Mouse (Mus musculus): ENCODE data around the gene Musk. TPM values are rescaled to one million over a fixed set of nuclear protein-coding genes. Genes with fewer than 3 reads are reported as not detected.

Musk gene
- polyA plus RNA-seq, 1 experiment from 2014 or later: not detected

GRCm38 (mm10) chr4:58278368-58278767 is 7.4 kb upstream of the Musk start:
- H3K36me3 ChIP-seq (ENCODE audit: poor library complexity, severe bottlenecking): no peaks in the 10 kb centered on the region
- H3K4me3 ChIP-seq: no peak overlapping the region
- no peak for ATAC-seq
- no peaks in the 10 kb centered on the region for H3K9me3 ChIP-seq (replicated peaks)
- 84% methylated on average over 6 of the region's 6 CpGs for whole genome bisulfite sequencing
- no peak overlapping the region for H3K27ac ChIP-seq
- H3K4me2 ChIP-seq: no peak overlapping the region
- no peak overlapping the region for H3K9ac ChIP-seq
- H3K27me3 ChIP-seq: no peaks in the 10 kb centered on the region
- H3K4me1 ChIP-seq: no peaks in the 10 kb centered on the region

GRCm38 (mm10) chr4:58280121-58280520 is 5.6 kb upstream of the Musk start:
- WGBS: 91% methylated on average over 2 of the region's 2 CpGs
- no peaks in the 10 kb centered on the region for H3K36me3 ChIP-seq (ENCODE audit: poor library complexity, severe bottlenecking)
- no peak overlapping the region for H3K4me3 ChIP-seq
- no peak overlapping the region for H3K4me2 ChIP-seq
- no peak overlapping the region for H3K27ac ChIP-seq
- no peak overlapping the region for H3K9ac ChIP-seq
- no peaks in the 10 kb centered on the region for H3K27me3 ChIP-seq
- H3K4me1 ChIP-seq: no peaks in the 10 kb centered on the region
- no peaks in the 10 kb centered on the region for H3K9me3 ChIP-seq (replicated peaks)
- no peak for ATAC-seq

GRCm38 (mm10) chr4:58286368-58287090 is 769 bp downstream of the Musk start:
- H3K4me3 ChIP-seq: no peak overlapping the region
- no peak for ATAC-seq
- H3K4me1 ChIP-seq: no peaks in the 10 kb centered on the region
- no peak overlapping the region for H3K4me2 ChIP-seq
- H3K9me3 ChIP-seq (replicated peaks): no peaks in the 10 kb centered on the region
- no peak overlapping the region for H3K27ac ChIP-seq
- no peak overlapping the region for H3K9ac ChIP-seq
- no peaks in the 10 kb centered on the region for H3K36me3 ChIP-seq (ENCODE audit: poor library complexity, severe bottlenecking)
- H3K27me3 ChIP-seq: no peaks in the 10 kb centered on the region
- 84% methylated on average over 9 of the region's 9 CpGs for WGBS

- Histone ChIP-seq H3K9ac (no peak overlapping the region), H3K9me3 (replicated peaks) (no peaks in the 10 kb centered on the region), H3K4me3 (no peak overlapping the region), H3K27ac (no peak overlapping the region), H3K4me2 (no peak overlapping the region), H3K27me3 (no peaks in the 10 kb centered on the region), H3K36me3 (ENCODE audit: poor library complexity, severe bottlenecking) (no peaks in the 10 kb centered on the region), H3K4me1 (no peaks in the 10 kb centered on the region)
- 90% methylated on average over 5 of the region's 5 CpGs for WGBS
- no peak for ATAC-seq
Observed at GRCm38 (mm10) chr4:58288753-58289152, 3.0 kb downstream of the Musk start.

GRCm38 (mm10) chr4:58291828-58292227 is 6.1 kb downstream of the Musk start:
- no peak overlapping the region for H3K4me3 ChIP-seq
- H3K4me1 ChIP-seq: no peaks in the 10 kb centered on the region
- H3K9me3 ChIP-seq (replicated peaks): no peaks in the 10 kb centered on the region
- H3K36me3 ChIP-seq (ENCODE audit: poor library complexity, severe bottlenecking): no peaks in the 10 kb centered on the region
- no peak for ATAC-seq
- WGBS: 46% methylated on average over 1 of the region's 1 CpGs
- H3K27ac ChIP-seq: no peak overlapping the region
- H3K9ac ChIP-seq: no peak overlapping the region
- H3K4me2 ChIP-seq: no peak overlapping the region
- no peaks in the 10 kb centered on the region for H3K27me3 ChIP-seq

- no peak for ATAC-seq
- H3K9ac ChIP-seq: no peak overlapping the region
- H3K27me3 ChIP-seq: no peaks in the 10 kb centered on the region
- no peak overlapping the region for H3K27ac ChIP-seq
- H3K4me3 ChIP-seq: no peak overlapping the region
- H3K9me3 ChIP-seq (replicated peaks): no peaks in the 10 kb centered on the region
- H3K36me3 ChIP-seq (ENCODE audit: poor library complexity, severe bottlenecking): no peaks in the 10 kb centered on the region
- no peak overlapping the region for H3K4me2 ChIP-seq
- WGBS: 87% methylated on average over 3 of the region's 3 CpGs
- no peaks in the 10 kb centered on the region for H3K4me1 ChIP-seq
Observed at GRCm38 (mm10) chr4:58293099-58293498, 7.3 kb downstream of the Musk start.

GRCm38 (mm10) chr4:58303862-58304261 is 18.1 kb downstream of the Musk start:
- H3K9me3 ChIP-seq (replicated peaks): no peaks in the 10 kb centered on the region
- H3K27ac ChIP-seq: no peak overlapping the region
- H3K9ac ChIP-seq: no peak overlapping the region
- no peaks in the 10 kb centered on the region for H3K36me3 ChIP-seq (ENCODE audit: poor library complexity, severe bottlenecking)
- no peak overlapping the region for H3K4me3 ChIP-seq
- H3K4me1 ChIP-seq: no peaks in the 10 kb centered on the region
- no peak for ATAC-seq
- no peaks in the 10 kb centered on the region for H3K27me3 ChIP-seq
- 90% methylated on average over 5 of the region's 5 CpGs for WGBS
- no peak overlapping the region for H3K4me2 ChIP-seq

- Histone ChIP-seq H3K4me3 (no peak overlapping the region), H3K4me1 (no peaks in the 10 kb centered on the region), H3K27ac (no peak overlapping the region), H3K27me3 (no peaks in the 10 kb centered on the region), H3K4me2 (no peak overlapping the region), H3K9ac (no peak overlapping the region), H3K36me3 (ENCODE audit: poor library complexity, severe bottlenecking) (no peaks in the 10 kb centered on the region), H3K9me3 (replicated peaks) (no peaks in the 10 kb centered on the region)
- WGBS: 62% methylated on average over 7 of the region's 7 CpGs
- ATAC-seq: no peak
Observed at GRCm38 (mm10) chr4:58304564-58304963, 18.8 kb downstream of the Musk start.

GRCm38 (mm10) chr4:58307421-58307820 is 21.7 kb downstream of the Musk start:
- Histone ChIP-seq H3K9ac (no peak overlapping the region), H3K4me2 (no peak overlapping the region), H3K4me3 (no peak overlapping the region), H3K27me3 (no peaks in the 10 kb centered on the region), H3K9me3 (replicated peaks) (no peaks in the 10 kb centered on the region), H3K4me1 (no peaks in the 10 kb centered on the region), H3K36me3 (ENCODE audit: poor library complexity, severe bottlenecking) (no peaks in the 10 kb centered on the region), H3K27ac (no peak overlapping the region)
- no peak for ATAC-seq
- WGBS: 86% methylated on average over 2 of the region's 2 CpGs

- no peak overlapping the region for H3K9ac ChIP-seq
- no peaks in the 10 kb centered on the region for H3K36me3 ChIP-seq (ENCODE audit: poor library complexity, severe bottlenecking)
- H3K27ac ChIP-seq: no peak overlapping the region
- ATAC-seq: no peak
- no peaks in the 10 kb centered on the region for H3K4me1 ChIP-seq
- no peak overlapping the region for H3K4me3 ChIP-seq
- 80% methylated on average over 1 of the region's 1 CpGs for WGBS
- H3K9me3 ChIP-seq (replicated peaks): no peaks in the 10 kb centered on the region
- H3K27me3 ChIP-seq: no peaks in the 10 kb centered on the region
- H3K4me2 ChIP-seq: no peak overlapping the region
Observed at GRCm38 (mm10) chr4:58313344-58313743, 27.6 kb downstream of the Musk start.

GRCm38 (mm10) chr4:58314942-58315508 is 29.3 kb downstream of the Musk start:
- Histone ChIP-seq H3K36me3 (ENCODE audit: poor library complexity, severe bottlenecking) (no peaks in the 10 kb centered on the region), H3K9me3 (replicated peaks) (no peaks in the 10 kb centered on the region), H3K9ac (no peak overlapping the region), H3K4me3 (no peak overlapping the region), H3K4me2 (no peak overlapping the region), H3K4me1 (no peaks in the 10 kb centered on the region), H3K27me3 (no peaks in the 10 kb centered on the region), H3K27ac (no peak overlapping the region)
- ATAC-seq: no peak
- 76% methylated on average over 4 of the region's 4 CpGs for whole genome bisulfite sequencing

GRCm38 (mm10) chr4:58317536-58317935 is 31.8 kb downstream of the Musk start:
- Histone ChIP-seq H3K36me3 (ENCODE audit: poor library complexity, severe bottlenecking) (no peaks in the 10 kb centered on the region), H3K4me3 (no peak overlapping the region), H3K27ac (no peak overlapping the region), H3K9me3 (replicated peaks) (no peaks in the 10 kb centered on the region), H3K4me2 (no peak overlapping the region), H3K4me1 (no peaks in the 10 kb centered on the region), H3K27me3 (no peaks in the 10 kb centered on the region), H3K9ac (no peak overlapping the region)
- ATAC-seq: no peak
- WGBS: 86% methylated on average over 3 of the region's 3 CpGs

GRCm38 (mm10) chr4:58320293-58320692 is 34.5 kb downstream of the Musk start:
- Histone ChIP-seq H3K4me3 (no peak overlapping the region), H3K27ac (no peak overlapping the region), H3K4me2 (no peak overlapping the region), H3K27me3 (no peaks in the 10 kb centered on the region), H3K4me1 (no peaks in the 10 kb centered on the region), H3K36me3 (ENCODE audit: poor library complexity, severe bottlenecking) (no peaks in the 10 kb centered on the region), H3K9me3 (replicated peaks) (no peaks in the 10 kb centered on the region), H3K9ac (no peak overlapping the region)
- no peak for ATAC-seq
- WGBS: 85% methylated on average over 4 of the region's 4 CpGs

All from forebrain, embryonic 13.5 days (tissue).